Mouse (Mus musculus) erythroblast, embryonic 14.5 days (primary cell): ENCODE measurements around the gene Rora. TPM values are rescaled to one million over a fixed set of nuclear protein-coding genes. Genes with fewer than 3 reads are reported as not detected.

ENCODE experiments used
- H3K27me3 ChIP-seq: 2 replicates; pipeline ENCODE4 v1.6.1; 2012; ENCODE audit warnings: inconsistent platforms; ENCODE audit not compliant: control insufficient read depth
- H3K36me3 ChIP-seq: 2 replicates; pipeline ENCODE4 v1.6.1; 2012; ENCODE audit warnings: mild to moderate bottlenecking, inconsistent platforms; ENCODE audit not compliant: control insufficient read depth
- H3K4me1 ChIP-seq: 2 replicates; pipeline ENCODE4 v1.6.1; 2012; ENCODE audit warnings: inconsistent platforms; ENCODE audit not compliant: control insufficient read depth
- H3K4me3 ChIP-seq: replicated peaks from 2 replicates; pipeline ENCODE3; 2012; ENCODE audit warnings: moderate library complexity, mild to moderate bottlenecking, inconsistent platforms
- H3K9me3 ChIP-seq: 2 replicates; pipeline ENCODE4 v1.6.1; 2012; ENCODE audit warnings: low read length, inconsistent platforms, mixed read lengths; ENCODE audit not compliant: control insufficient read depth
- GATA1 ChIP-seq: IDR thresholded peaks from 2 replicates; pipeline ENCODE4 v1.6.1; 2012; ENCODE audit warnings: low read length, inconsistent platforms, mixed read lengths
- TAL1 ChIP-seq: IDR thresholded peaks from 3 replicates; pipeline ENCODE4 v1.6.1; 2012; ENCODE audit warnings: low read length, inconsistent platforms, mixed read lengths
- polyA plus RNA-seq: library from polyadenylated mRNA; stranded (reverse); fragments of >175 nt; gene quantifications from 2 replicates; pipeline ENCODE4 v1.2.3, GENCODE M21; 2012

Rora gene
- polyA plus RNA-seq, 1 experiment: under 0.01 TPM

DNA sequence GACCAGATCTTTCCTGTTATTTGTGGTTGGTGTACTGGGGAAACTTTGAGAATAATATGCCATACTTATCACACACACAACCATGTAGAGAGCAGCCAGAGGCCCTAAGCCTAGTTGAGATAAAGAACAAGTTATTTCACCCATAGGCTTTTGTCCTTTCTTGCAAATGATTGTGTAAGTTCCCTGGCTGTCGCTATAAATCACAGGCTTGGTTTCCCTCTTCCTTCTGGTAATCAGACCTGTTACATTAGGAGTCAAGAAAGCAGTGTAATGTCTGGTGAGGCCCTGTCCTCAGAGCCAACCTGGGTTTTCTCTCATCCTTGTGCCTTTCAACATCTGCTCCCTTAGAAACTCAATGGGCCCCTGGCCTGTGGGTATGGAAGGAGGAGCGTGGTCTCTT lies 222.7 kb downstream of the Rora start:
- Histone ChIP-seq H3K4me3 (no peak overlapping the region), H3K27me3 (no peaks in the 10 kb centered on the region), H3K4me1 (no peaks in the 10 kb centered on the region), H3K36me3 (no peaks in the 10 kb centered on the region), H3K9me3 (no peaks in the 10 kb centered on the region)
- no peak for TF ChIP-seq TAL1
- TF ChIP-seq GATA1: no peak

GRCm38 (mm10) chr9:68881896-68882295 lies 228.3 kb downstream of the Rora start:
- TF ChIP-seq TAL1 (no peak), GATA1 (no peak)
- H3K4me1 ChIP-seq: no peaks in the 10 kb centered on the region
- no peaks in the 10 kb centered on the region for H3K27me3 ChIP-seq
- no peaks in the 10 kb centered on the region for H3K9me3 ChIP-seq
- H3K4me3 ChIP-seq: no peak overlapping the region
- H3K36me3 ChIP-seq: no peaks in the 10 kb centered on the region

GRCm38 (mm10) chr9:68883005-68883404 lies 229.4 kb downstream of the Rora start:
- no peak for TF ChIP-seq GATA1
- no peak for TF ChIP-seq TAL1
- Histone ChIP-seq H3K4me1 (no peaks in the 10 kb centered on the region), H3K36me3 (no peaks in the 10 kb centered on the region), H3K27me3 (no peaks in the 10 kb centered on the region), H3K9me3 (no peaks in the 10 kb centered on the region), H3K4me3 (no peak overlapping the region)

DNA sequence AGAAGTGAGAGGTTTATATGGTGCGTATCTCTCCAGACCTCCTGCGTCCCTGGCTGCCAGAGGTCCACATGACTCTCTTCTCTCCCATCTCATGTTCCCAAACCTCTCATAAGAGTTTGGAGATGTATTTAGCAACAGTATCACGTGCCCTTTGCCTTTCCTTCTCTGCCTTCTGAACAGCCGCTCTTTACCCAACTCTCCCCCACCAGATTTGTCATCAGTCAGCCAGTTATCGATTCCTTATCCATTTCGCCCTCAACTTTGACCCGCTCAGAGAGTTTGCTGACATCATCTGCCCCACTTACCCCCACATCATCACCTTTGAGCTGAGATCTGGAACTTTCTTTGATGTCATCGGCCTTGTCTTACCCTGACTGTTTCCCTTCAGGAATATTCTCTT lies 230.1 kb downstream of the Rora start:
- no peak for TF ChIP-seq GATA1
- TF ChIP-seq TAL1: no peak
- Histone ChIP-seq H3K4me1 (no peaks in the 10 kb centered on the region), H3K9me3 (no peaks in the 10 kb centered on the region), H3K27me3 (no peaks in the 10 kb centered on the region), H3K36me3 (no peaks in the 10 kb centered on the region), H3K4me3 (no peak overlapping the region)

DNA sequence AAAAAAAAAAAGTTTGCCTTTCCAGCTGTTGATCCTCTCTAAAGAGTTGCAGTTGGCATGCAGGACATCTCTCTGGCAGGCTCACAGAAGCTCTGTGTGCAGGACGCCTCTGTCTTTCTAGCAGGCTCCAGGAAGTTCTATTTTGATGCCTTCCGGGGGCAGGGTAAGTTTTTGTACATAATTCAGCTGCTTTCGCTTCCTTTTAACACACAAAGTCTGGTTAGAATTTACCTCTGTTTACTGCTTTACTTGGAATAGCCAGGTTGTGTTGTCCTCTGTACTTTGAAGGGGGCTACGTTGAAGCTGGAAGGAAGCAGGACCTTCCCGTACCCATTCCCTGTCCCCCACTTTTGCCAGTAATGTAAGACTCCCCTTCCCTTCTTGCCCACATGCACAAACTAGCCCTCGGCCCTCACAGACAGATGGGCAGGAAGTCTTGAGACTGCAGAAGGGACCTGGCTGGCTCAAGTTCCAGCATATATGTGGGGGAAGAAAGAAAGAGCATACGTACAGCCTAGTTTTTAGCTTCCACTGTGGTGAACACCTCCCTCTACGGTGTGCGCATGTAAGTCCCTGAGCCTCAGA lies 231.0 kb downstream of the Rora start:
- Histone ChIP-seq H3K4me3 (no peak overlapping the region), H3K4me1 (no peaks in the 10 kb centered on the region), H3K9me3 (no peaks in the 10 kb centered on the region), H3K36me3 (no peaks in the 10 kb centered on the region), H3K27me3 (no peaks in the 10 kb centered on the region)
- TF ChIP-seq GATA1 (no peak), TAL1 (no peak)

GRCm38 (mm10) chr9:68888670-68889069 lies 235.1 kb downstream of the Rora start:
- Histone ChIP-seq H3K9me3 (no peaks in the 10 kb centered on the region), H3K36me3 (no peaks in the 10 kb centered on the region), H3K4me1 (no peaks in the 10 kb centered on the region), H3K27me3 (no peaks in the 10 kb centered on the region), H3K4me3 (no peak overlapping the region)
- TF ChIP-seq TAL1 (no peak), GATA1 (no peak)

- Histone ChIP-seq H3K4me1 (no peaks in the 10 kb centered on the region), H3K9me3 (peaks cover 3% of the 10 kb centered on the region; the same call in 1 of the 2 replicates), H3K36me3 (no peaks in the 10 kb centered on the region), H3K4me3 (no peak overlapping the region), H3K27me3 (no peaks in the 10 kb centered on the region)
- TF ChIP-seq GATA1 (no peak), TAL1 (no peak)
Measured at GRCm38 (mm10) chr9:68891431-68891830, 237.8 kb downstream of the Rora start.

DNA sequence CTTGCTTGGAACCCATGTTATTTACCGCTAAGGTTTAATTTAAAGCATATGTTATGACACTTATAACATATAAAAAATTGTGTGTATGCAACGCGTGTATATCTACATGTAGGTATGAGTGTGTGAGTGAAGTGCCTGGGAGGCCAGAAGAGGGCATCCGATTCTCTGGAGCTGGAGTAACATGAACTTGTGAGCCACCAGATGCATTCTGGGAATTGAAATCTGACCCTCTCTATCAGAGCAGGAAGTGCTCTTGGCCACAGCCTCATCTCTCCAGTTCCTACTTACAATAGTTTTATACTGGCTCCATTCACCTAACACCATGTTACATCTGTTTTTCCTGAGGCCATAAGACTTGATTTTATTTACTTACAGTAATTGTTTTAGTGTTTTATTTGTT lies 238.8 kb downstream of the Rora start:
- H3K4me1 ChIP-seq: no peaks in the 10 kb centered on the region
- H3K9me3 ChIP-seq: peaks cover 8% of the 10 kb centered on the region; the same call in 1 of the 2 replicates
- H3K4me3 ChIP-seq: no peak overlapping the region
- H3K36me3 ChIP-seq: no peaks in the 10 kb centered on the region
- no peaks in the 10 kb centered on the region for H3K27me3 ChIP-seq
- no peak for TF ChIP-seq GATA1
- no peak for TF ChIP-seq TAL1

DNA sequence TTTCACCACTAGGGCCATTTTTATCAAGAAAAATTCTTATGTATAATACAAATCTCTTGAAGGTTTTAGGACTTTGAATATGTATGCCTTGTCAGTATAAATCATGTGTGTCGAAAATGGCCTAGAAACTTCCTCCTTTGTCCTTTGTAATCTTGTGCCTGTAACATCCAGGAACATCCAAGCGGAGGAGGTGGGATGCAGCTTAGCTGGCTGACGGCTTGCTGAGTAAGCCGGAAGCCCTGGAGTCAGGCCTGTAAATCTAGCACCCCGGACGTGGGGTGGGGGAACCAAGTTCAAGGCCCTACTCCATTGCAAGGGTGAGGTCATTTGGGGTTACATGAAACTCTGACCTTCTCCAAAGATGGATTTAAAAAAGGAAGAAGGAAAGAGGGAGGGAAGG lies 239.3 kb downstream of the Rora start:
- H3K36me3 ChIP-seq: no peaks in the 10 kb centered on the region
- H3K4me3 ChIP-seq: no peak overlapping the region
- H3K9me3 ChIP-seq: peaks cover 8% of the 10 kb centered on the region; the same call in 1 of the 2 replicates
- no peaks in the 10 kb centered on the region for H3K4me1 ChIP-seq
- no peak for TF ChIP-seq TAL1
- no peak for TF ChIP-seq GATA1
- H3K27me3 ChIP-seq: no peaks in the 10 kb centered on the region

GRCm38 (mm10) chr9:68898286-68898685 lies 244.7 kb downstream of the Rora start:
- H3K4me3 ChIP-seq: no peak overlapping the region
- H3K4me1 ChIP-seq: no peaks in the 10 kb centered on the region
- H3K27me3 ChIP-seq: no peaks in the 10 kb centered on the region
- peaks cover 13% of the 10 kb centered on the region; the same call in 1 of the 2 replicates for H3K9me3 ChIP-seq
- H3K36me3 ChIP-seq: no peaks in the 10 kb centered on the region
- TF ChIP-seq GATA1: no peak
- no peak for TF ChIP-seq TAL1
